Mouse (Mus musculus): ENCODE measurements around the gene Acbd7. TPM values are rescaled to one million over a fixed set of nuclear protein-coding genes. Genes with fewer than 3 reads are reported as not detected.

Acbd7 gene
- polyA plus RNA-seq (2012) = not detected in 2 replicates

- TF ChIP-seq GATA1 (IDR thresholded peaks at IDR 0.05; ENCODE audit: low read length) = no peak
These were observed at the start of gene Acbd7 for GRCm38 (mm10) chr2:3335611-3336301. Gene Acbd7 (plus strand): TSS chr2:3336168.

GRCm38 (mm10) chr2:3286243-3286642 lies 49.7 kb upstream of the Acbd7 start:
- no peak for TF ChIP-seq GATA1 (IDR thresholded peaks at IDR 0.05; ENCODE audit: low read length)

GRCm38 (mm10) chr2:3289581-3289980 lies 46.4 kb upstream of the Acbd7 start:
- TF ChIP-seq GATA1 (IDR thresholded peaks at IDR 0.05; ENCODE audit: low read length) = no peak

- no peak for TF ChIP-seq GATA1 (IDR thresholded peaks at IDR 0.05; ENCODE audit: low read length)
These were observed 43.8 kb upstream of the Acbd7 start for GRCm38 (mm10) chr2:3292170-3292569.

- TF ChIP-seq GATA1 (IDR thresholded peaks at IDR 0.05; ENCODE audit: low read length) = no peak
These were observed 40.1 kb upstream of the Acbd7 start for GRCm38 (mm10) chr2:3295826-3296225.

GRCm38 (mm10) chr2:3305426-3306025 lies 30.4 kb upstream of the Acbd7 start:
- no peak for TF ChIP-seq GATA1 (IDR thresholded peaks at IDR 0.05; ENCODE audit: low read length)

GRCm38 (mm10) chr2:3323132-3323531 lies 12.8 kb upstream of the Acbd7 start:
- TF ChIP-seq GATA1 (IDR thresholded peaks at IDR 0.05; ENCODE audit: low read length) = no peak

GRCm38 (mm10) chr2:3324381-3325130 lies 11.4 kb upstream of the Acbd7 start:
- no peak for TF ChIP-seq GATA1 (IDR thresholded peaks at IDR 0.05; ENCODE audit: low read length)

GRCm38 (mm10) chr2:3326547-3326946 lies 9.4 kb upstream of the Acbd7 start:
- no peak for TF ChIP-seq GATA1 (IDR thresholded peaks at IDR 0.05; ENCODE audit: low read length)

GRCm38 (mm10) chr2:3327351-3327750 lies 8.6 kb upstream of the Acbd7 start:
- no peak for TF ChIP-seq GATA1 (IDR thresholded peaks at IDR 0.05; ENCODE audit: low read length)

- no peak for TF ChIP-seq GATA1 (IDR thresholded peaks at IDR 0.05; ENCODE audit: low read length)
These were observed 4.8 kb upstream of the Acbd7 start for GRCm38 (mm10) chr2:3331071-3331703.

GRCm38 (mm10) chr2:3332056-3332455 lies 3.9 kb upstream of the Acbd7 start:
- TF ChIP-seq GATA1 (IDR thresholded peaks at IDR 0.05; ENCODE audit: low read length) = no peak

GRCm38 (mm10) chr2:3332484-3333242 lies 3.3 kb upstream of the Acbd7 start, which contains the start of gene Rpp38:
Gene Rpp38 (minus strand): TSS chr2:3332643.
- TF ChIP-seq GATA1 (IDR thresholded peaks at IDR 0.05; ENCODE audit: low read length) = no peak

- no peak for TF ChIP-seq GATA1 (IDR thresholded peaks at IDR 0.05; ENCODE audit: low read length)
These were observed 2.2 kb upstream of the Acbd7 start for GRCm38 (mm10) chr2:3333761-3334160.

- no peak for TF ChIP-seq GATA1 (IDR thresholded peaks at IDR 0.05; ENCODE audit: low read length)
These were observed 12.5 kb downstream of the Acbd7 start for GRCm38 (mm10) chr2:3348422-3348821.
